Mouse (Mus musculus) heart, adult 2 months (tissue): ENCODE results near the gene Gm21312.
"Not testable (repeated sequence)": the region's sequence is repeated elsewhere in the genome, so short reads cannot be mapped to it uniquely, and the experiment has no call there.

ENCODE experiments used
- CTCF ChIP-seq: fragments of 200-600 bp; IDR thresholded peaks from 2 replicates; pipeline ENCODE4 v1.8.1; 2022; ENCODE audit warnings: antibody characterized with exemption, mild to moderate bottlenecking, moderate library complexity
- POLR2A ChIP-seq: fragments of 200-500 bp; IDR thresholded peaks from 2 replicates; pipeline ENCODE4 v1.6.1; 2011; ENCODE audit warnings: mild to moderate bottlenecking, low read depth, low read length, control low read depth; ENCODE audit not compliant: insufficient read depth

DNA sequence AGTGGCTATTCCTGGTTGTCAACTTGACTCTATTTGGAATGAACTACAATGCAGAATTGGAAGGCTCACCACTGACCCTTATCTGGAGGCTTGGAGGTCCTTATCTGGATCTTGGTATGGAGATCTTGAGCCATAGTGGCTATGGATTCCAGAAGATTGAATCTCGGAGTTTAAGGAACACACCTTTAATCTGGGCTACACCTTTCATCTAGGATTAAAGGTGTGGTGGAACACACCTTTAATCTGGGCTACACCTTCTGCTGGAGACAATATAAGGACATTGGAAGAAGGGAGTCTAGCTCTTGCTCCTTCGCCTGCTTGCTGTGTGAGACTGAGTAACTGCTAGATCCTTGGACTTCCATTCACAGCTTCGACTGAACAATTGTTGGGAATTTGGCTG is 8.6 kb upstream of the Gm21312 start, which contains the start of gene Gm21304:
- TF ChIP-seq CTCF, POLR2A: not testable (repeated sequence)
